Mouse (Mus musculus) intestine, postnatal 0 days (tissue): ENCODE measurements around the gene Peak1. TPM values are rescaled to one million over a fixed set of nuclear protein-coding genes. Genes with fewer than 3 reads are reported as not detected.

ENCODE experiments used
- ATAC-seq: fragments of 200-750 bp; cut with Nextera tagmentation; 2 replicates; pipeline ENCODE4 v1.8.0; 2017; ENCODE audit warnings: mild to moderate bottlenecking, moderate TSS enrichment, moderate library complexity
- H3K27ac ChIP-seq: fragments of 300-500 bp; sonication (generic); 2 replicates; pipeline ENCODE4 v1.5.1; 2014; ENCODE audit warnings: mild to moderate bottlenecking, low read depth, low read length, moderate library complexity
- H3K27me3 ChIP-seq: fragments of 300-500 bp; sonication (generic); replicated peaks from 2 replicates; pipeline ENCODE4 v1.6.1; 2014; ENCODE audit warnings: low read length, mixed read lengths; ENCODE audit not compliant: control insufficient read depth, insufficient read depth
- H3K36me3 ChIP-seq: fragments of 300-500 bp; sonication (generic); 2 replicates; pipeline ENCODE4 v1.6.1; 2014; ENCODE audit warnings: mild to moderate bottlenecking, moderate library complexity; ENCODE audit not compliant: control insufficient read depth, insufficient read depth
- H3K4me1 ChIP-seq: fragments of 300-500 bp; sonication (generic); replicated peaks from 2 replicates; pipeline ENCODE4 v1.6.1; 2014; ENCODE audit warnings: antibody characterized with exemption, low read length, mixed read lengths; ENCODE audit not compliant: control insufficient read depth, insufficient read depth
- H3K4me2 ChIP-seq: fragments of 300-500 bp; sonication (generic); replicated peaks from 2 replicates; pipeline ENCODE4 v1.6.1; 2014; ENCODE audit warnings: low read depth, mild to moderate bottlenecking, moderate library complexity
- H3K4me3 ChIP-seq: fragments of 300-500 bp; sonication (generic); 2 replicates; pipeline ENCODE4 v1.5.1; 2014; ENCODE audit warnings: low read depth, low read length
- H3K9ac ChIP-seq: fragments of 300-500 bp; sonication (generic); 2 replicates; pipeline ENCODE4 v1.6.1; 2014; ENCODE audit warnings: mild to moderate bottlenecking, low read depth, low read length
- H3K9me3 ChIP-seq: fragments of 300-500 bp; sonication (generic); 2 replicates; pipeline ENCODE4 v1.6.1; 2016; ENCODE audit warnings: mixed run types; ENCODE audit not compliant: control insufficient read depth
- CTCF ChIP-seq: sonication (generic); IDR thresholded peaks from 2 replicates; pipeline ENCODE4 v1.5.1; 2016; ENCODE audit warnings: low read depth, mild to moderate bottlenecking, control low read depth, antibody characterized with exemption, moderate library complexity
- WGBS: fragments of 180-500 bp; shearing (Covaris S2); extraction: QIAGEN DNeasy Blood & Tissue Kit; methylation state at CpG from one replicate; pipeline ENCODE4 v1.1.7; 2014; 5-methylcytosine and 5-hydroxymethylcytosine counted together
- polyA plus RNA-seq: library from polyadenylated mRNA; unstranded; fragments of >200 nt; fragmentation: Nextera tagmentation; extraction: Ambion mirVana; gene quantifications from 2 replicates; pipeline ENCODE4 v1.2.1, GENCODE M21; 2015

Gene Peak1
- polyA plus RNA-seq, 1 experiment from 2014 or later: 5.9 TPM

GRCm38 (mm10) chr9:56195193-56195592 lies 222.7 kb downstream of the Peak1 start:
- no peak for ATAC-seq
- TF ChIP-seq CTCF: no peak

GRCm38 (mm10) chr9:56191498-56192455 lies 226.1 kb downstream of the Peak1 start:
- no peak overlapping the region for H3K4me3 ChIP-seq
- no peak overlapping the region for H3K9ac ChIP-seq
- no peaks in the 10 kb centered on the region for H3K4me1 ChIP-seq
- no peak overlapping the region for H3K4me2 ChIP-seq
- WGBS: 59% methylated on average over 11 of the region's 11 CpGs
- H3K27ac ChIP-seq: no peak overlapping the region
- no peak for ATAC-seq
- H3K36me3 ChIP-seq: no peaks in the 10 kb centered on the region
- no peaks in the 10 kb centered on the region for H3K9me3 ChIP-seq
- no peaks in the 10 kb centered on the region for H3K27me3 ChIP-seq
- TF ChIP-seq CTCF: no peak

More at GRCm38 (mm10) chr9:56195193-56195592, 222.7 kb downstream of the Peak1 start:
- H3K36me3 ChIP-seq: no peaks in the 10 kb centered on the region
- no peaks in the 10 kb centered on the region for H3K9me3 ChIP-seq
- H3K4me3 ChIP-seq: no peak overlapping the region
- H3K4me2 ChIP-seq: no peak overlapping the region
- H3K27ac ChIP-seq: no peak overlapping the region
- no peaks in the 10 kb centered on the region for H3K27me3 ChIP-seq
- 78% methylated on average over 3 of the region's 3 CpGs for whole genome bisulfite sequencing
- H3K4me1 ChIP-seq: no peaks in the 10 kb centered on the region
- H3K9ac ChIP-seq: no peak overlapping the region

- no peak overlapping the region for H3K4me3 ChIP-seq
- H3K4me1 ChIP-seq: no peaks in the 10 kb centered on the region
- no peak overlapping the region for H3K9ac ChIP-seq
- no peak for ATAC-seq
- H3K27me3 ChIP-seq: no peaks in the 10 kb centered on the region
- no peak overlapping the region for H3K27ac ChIP-seq
- no peaks in the 10 kb centered on the region for H3K36me3 ChIP-seq
- no peaks in the 10 kb centered on the region for H3K9me3 ChIP-seq
- TF ChIP-seq CTCF: no peak
- WGBS: 42% methylated on average over 8 of the region's 8 CpGs
- 0 out of 2 replicates have a peak overlapping the region, but pooled peaks have one; percentile 2 for H3K4me2 ChIP-seq
Observed at GRCm38 (mm10) chr9:56180118-56180781, 237.6 kb downstream of the Peak1 start.

- Histone ChIP-seq H3K4me1 (no peaks in the 10 kb centered on the region), H3K27me3 (no peaks in the 10 kb centered on the region), H3K4me2 (0 out of 2 replicates have a peak overlapping the region, but pooled peaks have one; percentile 4), H3K36me3 (no peaks in the 10 kb centered on the region), H3K27ac (no peak overlapping the region), H3K9ac (no peak overlapping the region), H3K9me3 (no peaks in the 10 kb centered on the region), H3K4me3 (no peak overlapping the region)
- peak; percentile 63 for TF ChIP-seq CTCF
- peak; percentile 43; the same call in 1 of the 2 replicates for ATAC-seq
- 55% methylated on average over 6 of the region's 6 CpGs for WGBS
Observed at GRCm38 (mm10) chr9:56179416-56180117, 238.3 kb downstream of the Peak1 start.

- 86% methylated on average over 4 of the region's 4 CpGs for WGBS
- H3K36me3 ChIP-seq: no peaks in the 10 kb centered on the region
- H3K9me3 ChIP-seq: no peaks in the 10 kb centered on the region
- no peak overlapping the region for H3K9ac ChIP-seq
- no peak for TF ChIP-seq CTCF
- H3K4me3 ChIP-seq: no peak overlapping the region
- H3K4me1 ChIP-seq: no peaks in the 10 kb centered on the region
- H3K27ac ChIP-seq: no peak overlapping the region
- H3K4me2 ChIP-seq: no peak overlapping the region
- no peaks in the 10 kb centered on the region for H3K27me3 ChIP-seq
- ATAC-seq: no peak
Observed at GRCm38 (mm10) chr9:56177354-56177753, 240.5 kb downstream of the Peak1 start.

- no peaks in the 10 kb centered on the region for H3K4me1 ChIP-seq
- no peaks in the 10 kb centered on the region for H3K36me3 ChIP-seq
- no peaks in the 10 kb centered on the region for H3K27me3 ChIP-seq
- no peak overlapping the region for H3K27ac ChIP-seq
- 92% methylated on average over 3 of the region's 3 CpGs for WGBS
- ATAC-seq: no peak
- no peak overlapping the region for H3K4me3 ChIP-seq
- no peak overlapping the region for H3K9ac ChIP-seq
- H3K9me3 ChIP-seq: no peaks in the 10 kb centered on the region
- no peak overlapping the region for H3K4me2 ChIP-seq
- TF ChIP-seq CTCF: no peak
Observed at GRCm38 (mm10) chr9:56175316-56175715, 242.6 kb downstream of the Peak1 start.
